Mouse (Mus musculus) MEL (cell line): ENCODE measurements around the gene Isoc2b. TPM values are rescaled to one million over a fixed set of nuclear protein-coding genes. Genes with fewer than 3 reads are reported as not detected.

Source experiments
- MXI1 ChIP-seq: IDR thresholded peaks from 2 replicates; pipeline ENCODE4 v1.6.1; 2011; ENCODE audit warnings: mild to moderate bottlenecking, low read depth, low read length, improper control_type of control experiment
- NELFE ChIP-seq: IDR thresholded peaks from 2 replicates; pipeline ENCODE4 v1.6.1; 2011; ENCODE audit warnings: low read depth, low read length, improper control_type of control experiment
- polyA plus RNA-seq, 2 experiments: library from polyadenylated mRNA; stranded (reverse) in 1 of 2; unstranded in 1 of 2; fragments of >175 nt in 1 of 2; fragments of >200 nt in 1 of 2; gene quantifications; 2 replicates each; pipeline versions ENCODE4 v1.2.1 to v1.2.4; 2012; ENCODE audit warnings: low replicate concordance in 2 of 2, low read depth in 1 of 2; ENCODE audit not compliant: insufficient read length in 2 of 2, insufficient read depth in 1 of 2, missing spikeins in 1 of 2
- total RNA-seq: library from RNA; depleted of rRNA; stranded (reverse); fragments of 300-350 nt; gene quantifications from 2 replicates; pipeline ENCODE4 v1.2.3, GENCODE M21; 2012; rRNA removed

The Isoc2b gene
- total and polyA plus RNA-seq, 3 experiments = 2.8 to 3.0 TPM; not detected in 1

- TF ChIP-seq MXI1 (no peak), NELFE (no peak)
- TF ChIP-seq, all 39 proteins: peak for 7
Observed at GRCm38 (mm10) chr7:4795767-4796433, 74.2 kb downstream of the Isoc2b start (continued).

Other genes with a start within 250 kb of the Isoc2b start
Only the 30 nearest of the 33 such genes appear.
- gene Hspbp1, start 185.2 kb downstream of the Isoc2b start, total RNA-seq = 101 and 111 TPM in 2 replicates
- 100 to 1,000 TPM in 1 of 2 experiments, not detected in 1; 101 TPM for gene Hspbp1, start 185.2 kb downstream of the Isoc2b start, polyA plus RNA-seq
- gene Brsk1, start 179.7 kb downstream of the Isoc2b start, total RNA-seq = not detected in 2 replicates
- gene Brsk1, start 179.7 kb downstream of the Isoc2b start, polyA plus RNA-seq = under 1 TPM in 1 of 2 experiments, not detected in 1; 0.06 TPM
- 0.31 and 0.39 TPM in 2 replicates for gene Tmem150b, start 145.0 kb downstream of the Isoc2b start, total RNA-seq
- 1 to 10 TPM in 1 of 2 experiments, not detected in 1; 1.4 TPM for gene Tmem150b, start 145.0 kb downstream of the Isoc2b start, polyA plus RNA-seq
- gene Kmt5c, start 130.1 kb downstream of the Isoc2b start, total RNA-seq = 21.0 and 21.8 TPM in 2 replicates
- gene Kmt5c, start 130.1 kb downstream of the Isoc2b start, polyA plus RNA-seq = 10 to 100 TPM in 1 of 2 experiments, not detected in 1; 60.2 TPM
- gene Cox6b2, start 117.2 kb downstream of the Isoc2b start, total RNA-seq = 4.6 and 8.7 TPM in 2 replicates
- gene Cox6b2, start 117.2 kb downstream of the Isoc2b start, polyA plus RNA-seq = 10 to 100 TPM in 1 of 2 experiments, not detected in 1; 36.3 TPM
- not detected in 2 replicates for gene Fam71e2, start 99.0 kb downstream of the Isoc2b start, total RNA-seq
- not detected for gene Fam71e2, start 99.0 kb downstream of the Isoc2b start, polyA plus RNA-seq
- 0.12 TPM in 1 of 2 replicates, not detected in the other for gene Il11, start 87.4 kb downstream of the Isoc2b start, total RNA-seq
- under 1 TPM in 1 of 2 experiments, not detected in 1; 0.07 TPM for gene Il11, start 87.4 kb downstream of the Isoc2b start, polyA plus RNA-seq
- gene Tmem190, start 87.3 kb downstream of the Isoc2b start, total RNA-seq = not detected in 2 replicates
- 1 to 10 TPM in 1 of 2 experiments, not detected in 1; 1.6 TPM for gene Tmem190, start 87.3 kb downstream of the Isoc2b start, polyA plus RNA-seq
- gene Tmem238, start 80.6 kb downstream of the Isoc2b start, total RNA-seq = 20.9 and 23.8 TPM in 2 replicates
- gene Tmem238, start 80.6 kb downstream of the Isoc2b start, polyA plus RNA-seq = 10 to 100 TPM in 1 of 2 experiments, not detected in 1; 31.3 TPM
- 2,026 and 2,264 TPM in 2 replicates for gene Rpl28, start 77.4 kb downstream of the Isoc2b start, total RNA-seq
- gene Rpl28, start 77.4 kb downstream of the Isoc2b start, polyA plus RNA-seq = 1,000 to 10,000 TPM in 1 of 2 experiments, 100 to 1,000 TPM in 1; 1,000 to 9,991 TPM
- gene Ube2s, start 57.7 kb downstream of the Isoc2b start, total RNA-seq = 341 and 346 TPM in 2 replicates
- gene Ube2s, start 57.7 kb downstream of the Isoc2b start, polyA plus RNA-seq = 100 to 1,000 TPM in 1 of 2 experiments, not detected in 1; 740 TPM
- not detected in 2 replicates for gene Shisa7, start 25.6 kb downstream of the Isoc2b start, total RNA-seq
- under 1 TPM in 1 of 2 experiments, not detected in 1; 0.07 TPM for gene Shisa7, start 25.6 kb downstream of the Isoc2b start, polyA plus RNA-seq
- gene Isoc2a, start 6.9 kb upstream of the Isoc2b start, total RNA-seq = 11.1 and 12.4 TPM in 2 replicates
- gene Isoc2a, start 6.9 kb upstream of the Isoc2b start, polyA plus RNA-seq = 10 to 100 TPM in 1 of 2 experiments, not detected in 1; 20.6 TPM
- 0.15 TPM in 1 of 2 replicates, not detected in the other for gene Gm36210, start 36.3 kb upstream of the Isoc2b start, total RNA-seq
- under 1 TPM in 1 of 2 experiments, not detected in 1; 0.97 TPM for gene Gm36210, start 36.3 kb upstream of the Isoc2b start, polyA plus RNA-seq
- 2.5 and 3.3 TPM in 2 replicates for gene Zfp628, start 45.0 kb upstream of the Isoc2b start, total RNA-seq
- gene Zfp628, start 45.0 kb upstream of the Isoc2b start, polyA plus RNA-seq = 10 to 100 TPM in 1 of 2 experiments, not detected in 1; 17.6 TPM
- gene Nat14, start 51.8 kb upstream of the Isoc2b start, total RNA-seq = 0.81 and 0.85 TPM in 2 replicates
- gene Nat14, start 51.8 kb upstream of the Isoc2b start, polyA plus RNA-seq = 1 to 10 TPM in 1 of 2 experiments, not detected in 1; 1.9 TPM
- gene Ssc5d, start 55.5 kb upstream of the Isoc2b start, total RNA-seq = 0.04 TPM in 1 of 2 replicates, not detected in the other
- under 1 TPM in 1 of 2 experiments, not detected in 1; 0.17 TPM for gene Ssc5d, start 55.5 kb upstream of the Isoc2b start, polyA plus RNA-seq
- gene Sbk2, start 94.1 kb upstream of the Isoc2b start, total RNA-seq = not detected in 2 replicates
- not detected for gene Sbk2, start 94.1 kb upstream of the Isoc2b start, polyA plus RNA-seq
- gene Sbk3, start 100.9 kb upstream of the Isoc2b start, total RNA-seq = not detected in 2 replicates
- gene Sbk3, start 100.9 kb upstream of the Isoc2b start, polyA plus RNA-seq = not detected
- gene Zfp579, start 125.9 kb upstream of the Isoc2b start, total RNA-seq = 0.42 and 0.54 TPM in 2 replicates
- gene Zfp579, start 125.9 kb upstream of the Isoc2b start, polyA plus RNA-seq = 1 to 10 TPM in 1 of 2 experiments, not detected in 1; 3.6 TPM
- 9.2 and 9.4 TPM in 2 replicates for gene Zfp524, start 144.2 kb upstream of the Isoc2b start, total RNA-seq
- 10 to 100 TPM in 1 of 2 experiments, not detected in 1; 12.7 TPM for gene Zfp524, start 144.2 kb upstream of the Isoc2b start, polyA plus RNA-seq
- gene Fiz1, start 144.4 kb upstream of the Isoc2b start, total RNA-seq = 27.5 and 28.1 TPM in 2 replicates
- gene Fiz1, start 144.4 kb upstream of the Isoc2b start, polyA plus RNA-seq = 10 to 100 TPM in 1 of 2 experiments, not detected in 1; 56.5 TPM
- not detected in 2 replicates for gene Gm44973, start 145.2 kb upstream of the Isoc2b start, total RNA-seq
- gene Gm44973, start 145.2 kb upstream of the Isoc2b start, polyA plus RNA-seq = 1 to 10 TPM in 1 of 2 experiments, not detected in 1; 7.9 TPM
- gene Zfp865, start 150.1 kb upstream of the Isoc2b start, total RNA-seq = 12.2 and 12.7 TPM in 2 replicates
- 10 to 100 TPM in 1 of 2 experiments, not detected in 1; 34.6 TPM for gene Zfp865, start 150.1 kb upstream of the Isoc2b start, polyA plus RNA-seq
- 0.39 and 0.50 TPM in 2 replicates for gene Ccdc106, start 150.3 kb upstream of the Isoc2b start, total RNA-seq
- under 1 TPM in 1 of 2 experiments, not detected in 1; 0.82 TPM for gene Ccdc106, start 150.3 kb upstream of the Isoc2b start, polyA plus RNA-seq
- not detected in 2 replicates for gene 4632433K11Rik, start 163.9 kb upstream of the Isoc2b start, total RNA-seq
- not detected for gene 4632433K11Rik, start 163.9 kb upstream of the Isoc2b start, polyA plus RNA-seq
- gene Zfp784, start 168.2 kb upstream of the Isoc2b start, total RNA-seq = 0.96 and 1.2 TPM in 2 replicates
- 1 to 10 TPM in 1 of 2 experiments, not detected in 1; 2.9 TPM for gene Zfp784, start 168.2 kb upstream of the Isoc2b start, polyA plus RNA-seq
- gene Zfp580, start 181.3 kb upstream of the Isoc2b start, total RNA-seq = 1.0 and 1.7 TPM in 2 replicates
- gene Zfp580, start 181.3 kb upstream of the Isoc2b start, polyA plus RNA-seq = 10 to 100 TPM in 1 of 2 experiments, not detected in 1; 19.9 TPM
- gene U2af2, start 191.9 kb upstream of the Isoc2b start, total RNA-seq = 301 and 311 TPM in 2 replicates
- 100 to 1,000 TPM; 477 to 491 TPM for gene U2af2, start 191.9 kb upstream of the Isoc2b start, polyA plus RNA-seq
- 72.3 and 75.5 TPM in 2 replicates for gene Epn1, start 210.0 kb upstream of the Isoc2b start, total RNA-seq
- gene Epn1, start 210.0 kb upstream of the Isoc2b start, polyA plus RNA-seq = 100 to 1,000 TPM in 1 of 2 experiments, not detected in 1; 147 TPM